Mouse (Mus musculus) heart, adult 2 months (tissue): ENCODE data around the gene Gm49486. TPM values are rescaled to one million over a fixed set of nuclear protein-coding genes. Genes with fewer than 3 reads are reported as not detected.

Experiments used
- DNase-seq, 2 experiments: peaks; one replicate each; pipeline ENCODE4 v3.0.0; 2021
- H3K27ac ChIP-seq: fragments of 200-600 bp; 2 replicates; pipeline ENCODE4 v1.8.1; 2022
- H3K27me3 ChIP-seq: fragments of 200-500 bp; 2 replicates; pipeline ENCODE4 v1.6.1; 2012; ENCODE audit warnings: mild to moderate bottlenecking, low read length, inconsistent platforms, mixed read lengths; ENCODE audit not compliant: control insufficient read depth, insufficient read depth
- H3K36me3 ChIP-seq: fragments of 200-500 bp; 2 replicates; pipeline ENCODE4 v1.6.1; 2012; ENCODE audit warnings: low read length, inconsistent platforms; ENCODE audit not compliant: control insufficient read depth, insufficient read depth
- H3K4me1 ChIP-seq: fragments of 200-500 bp; 2 replicates; pipeline ENCODE4 v1.6.1; 2011; ENCODE audit warnings: low read length; ENCODE audit not compliant: control insufficient read depth, insufficient read depth
- H3K4me3 ChIP-seq: fragments of 200-600 bp; 2 replicates; pipeline ENCODE4 v1.8.1; 2022
- H3K79me2 ChIP-seq: fragments of 200-500 bp; replicated peaks from 2 replicates; pipeline ENCODE4 v1.6.1; 2012; ENCODE audit warnings: mild to moderate bottlenecking, inconsistent platforms, low read length, moderate library complexity, mixed read lengths; ENCODE audit not compliant: control insufficient read depth, insufficient read depth
- H3K9ac ChIP-seq: fragments of 200-500 bp; 2 replicates; pipeline ENCODE4 v1.6.1; 2012; ENCODE audit warnings: low read depth, mild to moderate bottlenecking, control low read depth, inconsistent platforms, low read length, mixed read lengths
- CTCF ChIP-seq: fragments of 200-600 bp; IDR thresholded peaks from 2 replicates; pipeline ENCODE4 v1.8.1; 2022; ENCODE audit warnings: antibody characterized with exemption, mild to moderate bottlenecking, moderate library complexity
- EP300 ChIP-seq: fragments of 200-500 bp; IDR thresholded peaks from 2 replicates; pipeline ENCODE4 v1.6.1; 2011; ENCODE audit warnings: low read depth, low read length, control low read depth; ENCODE audit not compliant: insufficient read depth
- POLR2A ChIP-seq: fragments of 200-500 bp; IDR thresholded peaks from 2 replicates; pipeline ENCODE4 v1.6.1; 2011; ENCODE audit warnings: mild to moderate bottlenecking, low read depth, low read length, control low read depth; ENCODE audit not compliant: insufficient read depth
- WGBS: fragments of 180-500 bp; shearing (Covaris S2); methylation state at CpG from one replicate; pipeline ENCODE4 v1.1.7; 2018; 5-methylcytosine and 5-hydroxymethylcytosine counted together
- intact Hi-C: fragments of 180-260 bp; cut with DNase I; formaldehyde crosslinking; loops from one replicate; pipeline ENCODE4 v1.15.1; 2025
- polyA plus RNA-seq: library from polyadenylated mRNA; depleted of rRNA; stranded (reverse); fragments of >200 nt; gene quantifications from 2 replicates; pipeline ENCODE4 v1.2.3, GENCODE M21; 2012
- total RNA-seq, 2 experiments: library from RNA; stranded (reverse); gene quantifications; 2 replicates each; pipeline ENCODE4 v1.2.3; 2021

Gene Gm49486
- total and polyA plus RNA-seq, 3 experiments: 0.39 to 1.4 (median 0.61) TPM

DNA sequence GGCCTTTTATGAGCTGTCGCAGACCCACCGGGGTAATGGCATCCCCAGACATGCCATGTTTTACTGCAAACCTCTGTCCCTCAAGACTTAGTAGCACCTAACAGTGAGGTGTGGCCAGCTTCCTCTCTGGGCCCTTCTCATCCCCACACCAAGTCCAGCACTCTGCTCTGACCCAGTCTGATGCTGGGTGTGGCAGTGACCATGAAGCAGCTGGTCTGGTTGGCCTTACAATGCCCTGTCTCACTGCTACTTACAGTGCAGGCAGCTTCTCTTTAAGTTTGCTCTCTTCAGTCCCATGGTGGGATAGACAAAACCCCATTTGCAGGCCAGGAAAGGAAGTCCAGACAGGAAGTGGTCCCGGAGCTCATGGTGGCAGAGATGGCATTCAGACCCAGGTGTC is 16.1 kb downstream of the Gm49486 start:
- Histone ChIP-seq H3K4me3 (no peak overlapping the region), H3K4me1 (peaks cover 2% of the 10 kb centered on the region), H3K9ac (no peak overlapping the region), H3K27me3 (no peaks in the 10 kb centered on the region), H3K36me3 (no peaks in the 10 kb centered on the region), H3K79me2 (no peaks in the 10 kb centered on the region), H3K27ac (peak overlapping the region; percentile 20; the same call in 1 of the 2 replicates)
- 73% methylated on average over 3 of the region's 3 CpGs for WGBS
- no peak for TF ChIP-seq POLR2A
- TF ChIP-seq CTCF: no peak
- no peak for TF ChIP-seq EP300
- intact Hi-C loops: loop anchor here (5.0 to 10.0 kb wide), 2 partner anchors 42 to 359 kb away; partner anchors contain the start of genes Baiap2l2 and Dmc1
- DNase-seq: no peak

DNA sequence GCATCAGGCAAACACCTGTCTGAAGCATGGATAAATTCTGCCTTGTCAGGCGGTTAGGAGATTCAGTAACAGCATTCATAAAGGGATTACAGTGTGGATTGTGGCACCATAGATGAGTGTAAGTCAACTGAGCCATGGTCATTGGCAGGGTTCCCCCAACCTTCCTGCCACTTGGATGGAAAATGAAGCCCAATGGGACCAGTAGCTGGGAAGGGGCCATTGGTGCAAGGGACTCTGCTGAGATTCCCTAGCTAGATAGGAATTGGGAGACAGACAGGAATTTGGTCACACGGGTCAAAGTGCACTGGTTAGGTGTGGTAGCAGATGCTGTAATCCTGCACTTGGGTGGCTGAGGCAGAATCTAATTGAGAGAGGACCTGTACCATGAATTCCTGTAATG is 21.0 kb downstream of the Gm49486 start:
- WGBS: 82% methylated on average over 2 of the region's 2 CpGs
- TF ChIP-seq EP300 (no peak), CTCF (no peak), POLR2A (no peak)
- no peak overlapping the region for H3K9ac ChIP-seq
- no peak for DNase-seq
- H3K36me3 ChIP-seq: no peaks in the 10 kb centered on the region
- no peaks in the 10 kb centered on the region for H3K27me3 ChIP-seq
- H3K4me1 ChIP-seq: no peaks in the 10 kb centered on the region
- no peak overlapping the region for H3K27ac ChIP-seq
- intact Hi-C loops: no loop called here
- H3K4me3 ChIP-seq: no peak overlapping the region
- no peaks in the 10 kb centered on the region for H3K79me2 ChIP-seq

DNA sequence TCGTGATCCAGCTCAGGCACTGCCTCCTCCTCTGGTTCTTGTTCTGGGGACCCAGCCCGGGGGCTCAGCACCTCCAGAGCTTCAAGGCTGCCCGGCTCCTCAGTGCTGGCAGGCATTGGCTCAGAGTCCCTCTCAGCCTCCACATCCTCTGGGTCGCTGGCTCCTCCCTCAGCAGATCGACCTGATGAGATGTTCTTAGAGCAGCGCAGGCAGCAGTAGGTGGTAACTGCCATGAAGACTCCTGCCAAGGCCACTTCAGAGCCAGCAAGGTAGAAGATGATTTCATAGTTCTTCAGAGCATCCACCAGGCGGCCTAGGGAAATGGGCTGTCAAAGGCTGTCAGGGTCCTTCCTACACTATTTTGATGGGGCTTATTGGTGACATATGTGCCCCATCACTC is 22.0 kb downstream of the Gm49486 start:
- no peaks in the 10 kb centered on the region for H3K27me3 ChIP-seq
- H3K4me1 ChIP-seq: no peaks in the 10 kb centered on the region
- no peak for DNase-seq
- H3K9ac ChIP-seq: no peak overlapping the region
- no peak for TF ChIP-seq EP300
- no peak for TF ChIP-seq CTCF
- TF ChIP-seq POLR2A: no peak
- no peak overlapping the region for H3K27ac ChIP-seq
- no peaks in the 10 kb centered on the region for H3K79me2 ChIP-seq
- intact Hi-C loops: no loop called here
- H3K36me3 ChIP-seq: no peaks in the 10 kb centered on the region
- no peak overlapping the region for H3K4me3 ChIP-seq
- 69% methylated on average over 7 of the region's 7 CpGs for WGBS

DNA sequence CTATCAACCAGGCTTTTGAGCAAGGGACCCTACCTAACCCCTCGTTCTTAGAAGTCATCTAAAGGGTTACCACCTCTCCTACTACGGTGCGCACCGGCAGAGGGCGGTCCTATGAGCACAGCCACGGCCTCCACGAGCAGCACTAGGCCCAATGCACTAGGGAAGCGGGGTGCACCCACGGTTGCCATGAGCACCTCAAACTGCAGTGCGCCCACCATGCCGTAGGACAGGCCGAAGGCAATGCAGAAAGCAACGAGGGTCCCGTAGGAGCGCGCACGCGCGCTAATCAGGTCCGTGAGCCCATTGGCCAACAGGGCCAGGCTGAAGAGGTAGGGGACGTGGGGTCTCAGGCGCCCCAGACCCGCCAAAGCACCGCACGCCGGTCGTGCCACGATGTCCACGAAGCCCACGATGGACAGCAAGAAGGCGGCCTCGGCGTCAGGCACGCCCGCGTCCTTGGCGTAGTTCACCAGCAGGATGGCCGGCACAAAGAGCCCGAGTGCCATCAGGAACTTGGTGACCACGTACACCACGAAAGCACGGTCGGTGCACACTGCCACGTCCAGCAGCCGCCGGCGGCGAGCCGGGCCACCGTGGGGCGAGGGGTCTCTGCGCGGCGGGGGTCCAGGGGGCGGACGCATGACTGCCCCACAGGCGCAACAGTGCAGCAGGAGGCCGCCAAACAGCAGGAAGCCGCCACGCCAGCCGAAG is 22.7 kb downstream of the Gm49486 start:
- Histone ChIP-seq H3K27ac (no peak overlapping the region), H3K79me2 (no peaks in the 10 kb centered on the region), H3K9ac (peak overlapping the region; percentile 64), H3K27me3 (no peaks in the 10 kb centered on the region), H3K4me3 (peak overlapping the region; percentile 35), H3K4me1 (no peaks in the 10 kb centered on the region), H3K36me3 (no peaks in the 10 kb centered on the region)
- intact Hi-C loops: no loop called here
- WGBS: 3% methylated on average over 61 of the region's 61 CpGs
- DNase-seq: peak in 1 of 2 experiments; percentile 37
- 0 out of 2 replicates have a peak, but pooled peaks have one; percentile 7 for TF ChIP-seq EP300
- TF ChIP-seq CTCF: peak; percentile 44
- no peak for TF ChIP-seq POLR2A

DNA sequence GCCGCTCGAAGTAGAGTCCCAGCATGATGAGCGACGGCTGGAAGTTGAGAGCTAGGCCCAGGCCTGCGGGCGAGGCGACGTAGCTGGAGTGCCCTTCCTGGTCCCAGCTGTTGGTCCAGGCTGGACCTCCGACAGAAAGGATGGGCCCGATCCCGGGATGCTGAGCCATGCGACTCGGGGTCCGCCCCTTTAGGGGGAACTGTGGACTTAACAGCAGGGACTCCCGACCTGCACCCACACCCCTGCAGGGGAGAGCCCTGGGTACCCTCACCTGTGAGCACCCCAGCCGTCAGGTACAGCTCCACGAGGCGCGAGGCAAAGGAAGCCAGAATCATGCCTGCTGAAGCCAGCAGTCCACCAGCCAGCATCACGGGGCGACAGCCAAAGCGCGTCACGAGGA is 23.4 kb downstream of the Gm49486 start:
- H3K27me3 ChIP-seq: no peaks in the 10 kb centered on the region
- H3K79me2 ChIP-seq: no peaks in the 10 kb centered on the region
- H3K9ac ChIP-seq: peak overlapping the region; percentile 64
- H3K36me3 ChIP-seq: no peaks in the 10 kb centered on the region
- TF ChIP-seq CTCF (no peak), POLR2A (no peak), EP300 (no peak)
- no peaks in the 10 kb centered on the region for H3K4me1 ChIP-seq
- no peak overlapping the region for H3K27ac ChIP-seq
- intact Hi-C loops: no loop called here
- peak overlapping the region; percentile 35; the same call in 1 of the 2 replicates for H3K4me3 ChIP-seq
- DNase-seq: no peak
- 35% methylated on average over 24 of the region's 24 CpGs for WGBS

DNA sequence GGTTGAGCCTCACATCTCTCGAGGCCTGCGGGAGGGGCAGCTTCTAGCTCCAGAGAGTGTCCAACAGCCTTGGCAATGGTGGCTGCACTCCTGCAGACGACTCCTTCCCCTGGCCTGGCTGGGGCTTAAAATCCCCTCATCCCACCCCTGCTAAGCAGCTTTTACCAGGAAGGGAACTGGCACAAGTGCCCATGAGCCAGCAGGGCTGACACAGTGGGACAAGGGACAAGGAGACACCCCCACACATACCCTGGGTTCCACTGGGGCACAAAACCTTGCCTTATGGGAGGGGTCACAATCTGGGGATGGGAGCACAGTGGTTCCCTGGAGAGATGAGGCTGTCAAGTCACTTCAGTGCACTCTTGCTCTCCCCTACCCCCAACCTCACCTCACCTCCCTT is 25.5 kb downstream of the Gm49486 start, which contains the start of gene Slc16a8:
Gene Slc16a8 (minus strand): TSS at position 101 of the 400 bp plus-strand sequence.
- Histone ChIP-seq H3K27me3 (no peaks in the 10 kb centered on the region; the same call in 1 of the 2 replicates), H3K27ac (no peak within 1 kb of the TSS), H3K4me3 (no peak within 1 kb of the TSS), H3K4me1 (no peaks in the 10 kb centered on the region), H3K36me3 (no peaks in the 10 kb centered on the region), H3K9ac (no peak within 1 kb of the TSS), H3K79me2 (no peaks in the 10 kb centered on the region)
- WGBS: 48% methylated on average over 3 of the region's 3 CpGs
- intact Hi-C loops: no loop called here
- no peak for DNase-seq
- TF ChIP-seq CTCF: no peak
- TF ChIP-seq POLR2A: no peak
- TF ChIP-seq EP300: no peak
